Mouse (Mus musculus): ENCODE measurements at regions not wholly inside any gene's neighbourhood (a gene's known extent, or its start where the extent isn't known, plus 50 kb on each side); places are given as distances from the start of the nearest gene placed in this dataset.
A peak's percentile ranks its signal among the peaks of the same experiment; 100 is the strongest.

DNA sequence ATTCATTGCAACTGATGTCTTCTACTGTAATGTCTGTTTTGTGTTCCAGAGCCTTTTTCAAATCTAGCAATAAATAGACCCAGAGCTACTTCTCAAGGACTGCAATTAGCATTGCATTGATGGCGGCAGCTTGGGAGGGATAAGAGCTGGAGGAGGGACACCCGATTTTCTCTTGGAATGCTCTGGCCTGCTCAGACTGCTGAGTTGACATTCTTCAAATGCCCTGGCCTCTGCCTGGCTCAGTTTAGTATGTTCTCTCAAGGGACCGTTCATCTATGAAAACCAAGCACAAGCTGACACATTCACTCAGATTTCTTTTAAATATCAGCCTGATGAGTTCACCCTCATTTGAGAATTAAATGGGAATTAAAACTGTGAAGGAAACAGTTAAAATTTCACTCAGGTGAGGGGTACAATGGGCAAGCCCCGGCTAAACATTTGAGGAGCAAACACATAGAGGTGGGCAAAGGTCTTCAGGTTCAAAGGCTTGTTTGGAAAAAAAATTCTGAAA lies 70.5 kb upstream of the Bcl6 start:
- DNase-seq (ENCODE audit: low spot score in 2 of 2): no peak

DNA sequence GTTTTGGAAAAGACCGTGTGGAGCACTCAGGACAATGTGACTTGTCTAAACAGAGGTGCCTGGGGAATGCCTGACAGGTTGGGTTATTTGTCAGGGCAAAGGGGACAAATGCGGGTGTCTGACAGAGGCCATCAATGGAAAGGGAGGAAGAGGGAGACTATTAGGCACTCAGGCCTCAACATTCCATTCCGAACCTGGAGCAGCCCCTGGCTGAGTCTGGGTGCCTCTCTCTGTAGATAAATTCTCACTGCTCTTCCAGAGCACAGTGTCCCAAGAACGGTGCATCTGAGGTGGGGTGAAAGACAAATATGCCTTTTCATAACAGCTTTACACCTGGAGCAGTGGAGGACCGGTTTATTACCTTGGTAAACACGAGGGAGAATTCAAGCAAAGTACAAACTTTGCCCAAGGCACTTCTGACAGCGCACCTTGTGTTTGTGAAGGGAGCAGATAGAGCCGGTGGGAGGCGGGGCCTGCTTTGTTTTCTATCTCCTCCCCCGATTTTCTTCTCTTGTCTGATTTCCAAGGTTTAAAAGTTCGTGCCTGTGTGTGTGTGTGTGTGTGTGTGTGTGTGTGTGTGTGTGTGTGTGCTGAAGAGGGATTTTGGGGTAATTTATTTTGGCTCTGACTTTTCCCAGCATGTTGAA lies 68.4 kb upstream of the Bcl6 start:
- DNase-seq (ENCODE audit: low spot score in 2 of 2): no peak

DNA sequence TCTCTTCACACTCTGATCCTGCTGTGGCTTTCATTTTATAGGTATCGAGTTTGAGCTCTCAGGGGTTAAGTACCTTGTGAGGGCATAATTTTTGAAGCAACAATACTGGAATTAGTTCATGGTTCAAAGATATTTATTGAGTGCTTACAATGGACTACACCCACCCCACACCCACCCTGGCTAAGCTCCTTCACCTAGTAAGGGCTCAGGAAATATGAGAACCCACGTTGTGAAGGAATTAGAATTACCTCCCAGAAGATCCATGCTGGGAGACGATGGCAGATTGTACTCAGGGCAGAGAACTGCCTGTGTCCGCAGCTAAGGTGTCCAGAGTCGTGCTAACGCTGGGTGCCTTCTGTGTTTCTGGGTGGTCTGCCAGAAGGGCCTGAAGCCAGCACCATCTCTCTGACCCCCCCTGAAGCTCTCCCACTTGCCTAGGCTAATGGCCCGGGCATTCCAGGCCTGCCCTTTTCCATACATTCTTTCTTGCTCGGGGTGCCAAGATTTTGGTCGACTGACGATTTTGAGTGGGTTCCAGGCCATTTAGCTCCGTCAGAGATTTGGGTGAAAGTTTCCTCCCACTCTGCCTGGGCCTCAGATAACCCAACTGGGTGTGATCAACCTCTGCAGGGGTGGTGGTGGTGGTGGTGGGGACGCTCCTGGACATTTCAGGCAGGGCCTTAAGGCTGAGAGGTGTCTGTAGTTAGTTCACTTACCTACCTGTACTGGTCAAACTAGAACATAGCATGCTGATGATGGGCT lies 67.7 kb upstream of the Bcl6 start:
- DNase-seq (ENCODE audit: low spot score in 2 of 2): no peak

DNA sequence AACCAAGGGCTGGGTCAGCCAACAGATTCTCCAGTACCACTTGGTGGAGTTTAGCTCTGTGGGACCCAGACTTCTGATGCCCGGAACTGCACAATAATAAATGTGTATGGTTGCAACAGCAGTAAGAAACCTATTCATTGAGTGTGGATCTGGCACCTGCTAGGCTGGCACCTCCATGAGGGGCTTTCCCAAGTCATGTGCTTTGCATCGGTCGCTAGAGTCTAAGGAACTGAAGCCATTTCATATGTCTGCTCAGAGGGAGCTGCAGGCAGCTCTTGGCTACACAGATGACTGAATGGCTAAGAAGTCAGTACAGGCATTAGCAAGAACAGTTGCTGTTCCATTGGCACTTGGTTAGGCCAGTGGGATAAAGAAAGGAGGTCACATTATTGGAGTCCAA lies 65.6 kb upstream of the Bcl6 start:
- no peak for DNase-seq (ENCODE audit: low spot score in 2 of 2)

DNA sequence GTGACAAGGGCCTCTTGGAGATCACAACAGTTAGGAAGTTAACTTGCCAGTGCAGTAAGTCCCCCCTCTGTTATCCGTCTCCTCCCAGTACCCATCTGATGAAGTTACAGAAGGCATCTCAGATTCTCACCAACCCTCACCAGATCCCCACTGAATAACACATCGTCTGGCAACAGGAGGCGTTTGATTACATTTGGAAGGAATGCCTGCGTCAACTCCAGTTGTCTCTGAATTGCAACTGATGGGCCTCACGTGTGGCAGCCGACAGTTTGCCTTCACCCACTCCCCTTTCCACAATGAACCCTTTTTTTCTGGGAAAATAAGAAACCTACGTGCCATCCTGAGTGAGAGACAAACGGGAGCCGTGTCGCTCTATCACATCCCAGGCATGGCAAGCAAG lies 64.8 kb upstream of the Bcl6 start:
- DNase-seq (ENCODE audit: low spot score in 2 of 2): peak in 1 of 2 experiments; percentile 22

DNA sequence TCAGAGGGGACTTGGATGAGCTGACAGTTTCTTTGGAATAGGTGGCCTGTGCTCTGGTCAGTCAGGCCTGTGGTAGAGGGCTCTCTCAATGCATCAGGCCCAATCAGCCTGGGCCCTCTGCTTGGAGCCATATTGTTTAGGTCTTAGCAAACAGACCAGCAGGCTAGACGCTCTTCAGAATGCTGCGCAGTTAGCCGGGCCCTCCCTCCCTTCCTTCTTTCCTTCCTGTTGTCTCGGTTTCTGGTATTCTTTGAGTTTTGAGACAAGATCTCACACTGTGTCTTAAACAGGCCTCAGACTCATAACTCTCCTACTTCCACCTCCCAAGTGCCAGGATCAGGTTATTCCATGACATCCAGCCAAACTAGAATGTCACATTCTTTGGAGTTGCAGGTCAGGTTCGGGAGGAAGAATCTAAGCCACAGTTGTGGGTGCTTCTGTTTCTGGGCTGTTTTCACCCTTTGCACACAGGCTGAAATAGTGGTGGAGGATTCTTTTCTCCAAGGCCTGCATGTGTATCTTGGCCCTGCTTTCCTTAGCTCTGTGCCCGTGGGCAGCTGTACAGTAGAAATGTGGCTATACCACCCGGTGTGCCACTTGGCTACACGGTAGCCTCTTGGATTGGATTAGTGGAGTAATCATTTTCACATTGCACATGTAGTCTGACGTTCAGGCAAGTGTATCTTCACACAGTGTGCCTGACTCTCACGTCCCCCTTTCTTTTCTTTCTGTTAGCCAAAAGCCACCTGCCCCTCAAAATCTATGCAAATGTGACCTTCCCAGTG lies 62.4 kb upstream of the Bcl6 start:
- no peak for DNase-seq (ENCODE audit: low spot score in 2 of 2)

DNA sequence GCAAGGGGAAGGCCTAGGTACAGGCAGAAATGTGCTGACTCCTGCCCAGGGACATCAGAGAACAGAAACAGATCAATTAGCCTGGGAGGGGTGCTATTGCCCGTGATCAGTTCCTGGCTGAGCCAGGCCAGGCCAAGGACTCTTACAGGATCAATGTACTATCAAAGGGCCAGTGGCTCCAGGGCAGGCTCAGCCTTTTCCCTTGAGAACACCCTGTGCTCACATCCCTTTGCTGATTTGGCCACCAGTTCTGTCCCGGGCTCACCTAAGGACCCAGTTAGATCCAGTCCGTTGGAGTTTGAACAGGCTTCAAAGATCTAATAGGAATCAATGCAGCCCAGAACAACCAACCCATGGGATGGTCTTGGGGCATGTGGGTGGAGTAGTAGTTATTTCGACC lies 55.1 kb upstream of the Bcl6 start:
- DNase-seq (ENCODE audit: low spot score in 2 of 2): no peak

DNA sequence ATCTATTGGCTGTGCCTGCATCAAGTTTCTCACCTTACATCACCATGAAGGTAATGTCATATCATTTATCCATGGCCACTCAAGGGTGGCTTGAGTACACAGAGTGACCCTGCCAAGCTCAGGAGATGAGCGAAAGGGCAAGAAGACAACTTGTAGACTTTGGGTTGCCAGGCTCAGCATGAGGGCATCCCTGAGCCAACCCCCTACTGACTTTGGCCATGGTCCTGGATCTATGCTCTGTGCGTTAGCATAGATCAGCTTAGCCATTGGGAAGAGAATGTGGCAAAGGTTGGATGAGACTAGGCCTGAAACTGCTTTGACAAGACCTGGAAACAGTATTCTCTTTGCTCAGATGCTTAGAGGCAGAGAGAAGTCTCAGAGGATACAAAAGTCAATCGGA lies 54.3 kb upstream of the Bcl6 start:
- no peak for DNase-seq (ENCODE audit: low spot score in 2 of 2)

DNA sequence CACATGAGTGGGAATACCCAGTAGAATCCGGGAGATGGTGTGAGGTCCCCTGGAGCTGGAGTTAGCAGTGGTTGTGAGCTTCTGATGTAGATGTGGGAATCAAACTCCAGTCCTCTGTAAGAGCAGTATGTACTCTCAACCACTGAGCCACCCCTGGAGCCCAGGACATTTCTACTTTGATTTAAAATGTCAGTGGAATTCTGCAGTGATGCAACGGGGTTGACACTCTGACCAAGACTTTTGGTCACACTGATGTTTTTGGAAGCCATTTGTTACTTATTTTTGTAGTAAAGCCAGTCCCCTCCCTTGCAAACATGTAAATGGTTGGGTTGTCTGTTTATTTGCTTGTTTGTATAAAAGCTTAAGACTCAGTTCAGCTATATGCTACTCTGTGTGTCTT lies 53.6 kb upstream of the Bcl6 start:
- no peak for DNase-seq (ENCODE audit: low spot score in 2 of 2)

DNA sequence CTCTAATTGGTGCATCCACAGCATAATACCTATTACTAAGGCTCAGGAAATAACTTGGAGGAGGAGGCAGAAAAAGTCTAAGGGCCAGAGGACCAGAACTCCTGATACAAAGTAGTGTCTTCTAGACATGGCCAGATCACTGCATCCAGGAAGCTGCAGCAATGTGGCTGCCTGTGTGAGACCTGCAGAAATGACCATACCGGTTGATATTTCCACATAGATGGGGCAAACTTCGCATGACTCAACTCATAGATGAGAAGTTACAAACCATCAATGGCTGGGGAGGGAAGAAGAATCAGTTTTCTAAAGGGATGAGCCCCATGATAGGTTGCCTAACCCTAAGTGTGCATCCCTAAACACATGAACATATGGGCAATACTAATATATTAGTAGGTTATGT lies 52.8 kb upstream of the Bcl6 start:
- DNase-seq (ENCODE audit: low spot score in 2 of 2): no peak

DNA sequence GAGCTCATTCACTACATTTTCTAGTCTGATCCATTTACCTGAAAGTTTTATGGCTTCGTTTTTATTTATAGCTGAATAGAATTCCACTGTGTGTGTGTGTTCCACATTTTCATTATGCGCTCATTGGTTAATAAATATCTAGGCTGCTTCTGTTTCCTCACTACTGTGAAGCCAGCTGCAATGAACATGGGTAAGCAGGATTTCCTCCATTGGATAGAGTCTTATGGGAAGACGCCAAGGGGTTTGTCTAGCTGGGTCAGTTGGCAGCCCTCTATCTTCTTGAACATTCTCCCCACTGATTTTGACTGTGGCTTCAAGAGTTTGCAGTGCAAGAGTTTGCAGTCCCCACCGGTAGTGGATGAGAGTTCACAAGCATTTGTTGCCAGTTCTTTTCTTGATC lies 51.1 kb upstream of the Bcl6 start:
- no peak for DNase-seq (ENCODE audit: low spot score in 2 of 2)
